Mouse (Mus musculus) limb, embryonic 11.5 days (tissue): Measurements from ENCODE around the gene Odr4. TPM values are rescaled to one million over a fixed set of nuclear protein-coding genes. Genes with fewer than 3 reads are reported as not detected.

Source experiments
- ATAC-seq: fragments of 200-750 bp; cut with Nextera tagmentation; 2 replicates; pipeline ENCODE4 v1.8.0; 2017; ENCODE audit warnings: low read depth; ENCODE audit not compliant: insufficient number of reproducible peaks, low FRiP score, low TSS enrichment
- DNase-seq: peaks from one replicate; pipeline ENCODE4 v3.0.0-alpha.2; 2015; ENCODE audit warnings: low spot score
- H3K27ac ChIP-seq: fragments of 300-500 bp; sonication (generic); replicated peaks from 2 replicates; pipeline ENCODE4 v1.5.1; 2014; ENCODE audit warnings: low read depth, mild to moderate bottlenecking, low read length
- H3K27me3 ChIP-seq: fragments of 300-500 bp; sonication (generic); 2 replicates; pipeline ENCODE4 v1.6.1; 2014; ENCODE audit warnings: mild to moderate bottlenecking, low read length, mixed read lengths; ENCODE audit not compliant: control insufficient read depth, insufficient read depth
- H3K36me3 ChIP-seq: fragments of 300-500 bp; sonication (generic); 2 replicates; pipeline ENCODE4 v1.6.1; 2014; ENCODE audit warnings: mild to moderate bottlenecking, low read length, moderate library complexity, mixed read lengths; ENCODE audit not compliant: control insufficient read depth, insufficient read depth
- H3K4me1 ChIP-seq: fragments of 300-500 bp; sonication (generic); 2 replicates; pipeline ENCODE4 v1.6.1; 2014; ENCODE audit warnings: low read length, mixed read lengths; ENCODE audit not compliant: control insufficient read depth, insufficient read depth
- H3K4me2 ChIP-seq: fragments of 300-500 bp; sonication (generic); 2 replicates; pipeline ENCODE4 v1.6.1; 2014; ENCODE audit warnings: low read depth, mild to moderate bottlenecking, moderate library complexity; ENCODE audit not compliant: severe bottlenecking
- H3K4me3 ChIP-seq: fragments of 300-500 bp; sonication (generic); 2 replicates; pipeline ENCODE4 v1.5.1; 2014; ENCODE audit warnings: low read depth, low read length
- H3K9ac ChIP-seq: fragments of 300-500 bp; sonication (generic); 2 replicates; pipeline ENCODE4 v1.6.1; 2014; ENCODE audit warnings: mild to moderate bottlenecking, low read length
- H3K9me3 ChIP-seq: fragments of 300-500 bp; sonication (generic); 2 replicates; pipeline ENCODE4 v1.6.1; 2016; ENCODE audit warnings: low read length; ENCODE audit not compliant: control insufficient read depth
- WGBS: fragments of 180-500 bp; shearing (Covaris S2); extraction: QIAGEN DNeasy Blood & Tissue Kit; methylation state at CpG from one replicate; pipeline ENCODE4 v1.1.7; 2014; 5-methylcytosine and 5-hydroxymethylcytosine counted together
- polyA plus RNA-seq: library from polyadenylated mRNA; unstranded; fragments of >200 nt; fragmentation: Nextera tagmentation; extraction: Ambion mirVana; gene quantifications from 2 replicates; pipeline ENCODE4 v1.2.1, GENCODE M21; 2014

Gene Odr4
- polyA plus RNA-seq, 1 experiment from 2014 or later, result 24.4 TPM

GRCm38 (mm10) chr1:150407285-150407684, 14.4 kb upstream of the Odr4 start:
- Histone ChIP-seq H3K36me3 (peaks cover 6% of the 10 kb centered on the region; the same call in 1 of the 2 replicates), H3K9ac (no peak overlapping the region), H3K4me2 (no peak overlapping the region), H3K4me3 (no peak overlapping the region), H3K27ac (no peak overlapping the region), H3K27me3 (no peaks in the 10 kb centered on the region), H3K9me3 (no peaks in the 10 kb centered on the region), H3K4me1 (no peaks in the 10 kb centered on the region)
- ATAC-seq (no peak), DNase-seq (no peak)
- WGBS, result 91% methylated on average over 9 of the region's 9 CpGs

GRCm38 (mm10) chr1:150404555-150404954, 11.7 kb upstream of the Odr4 start:
- Histone ChIP-seq H3K9ac (no peak overlapping the region), H3K36me3 (peaks cover 5% of the 10 kb centered on the region; the same call in 1 of the 2 replicates), H3K27ac (no peak overlapping the region), H3K27me3 (no peaks in the 10 kb centered on the region), H3K4me1 (no peaks in the 10 kb centered on the region), H3K4me2 (no peak overlapping the region), H3K9me3 (no peaks in the 10 kb centered on the region), H3K4me3 (no peak overlapping the region)
- 98% methylated on average over 3 of the region's 3 CpGs for WGBS
- ATAC-seq, result no peak
- DNase-seq, result no peak

GRCm38 (mm10) chr1:150403914-150404313, 11.0 kb upstream of the Odr4 start:
- Histone ChIP-seq H3K9ac (no peak overlapping the region), H3K4me3 (no peak overlapping the region), H3K9me3 (no peaks in the 10 kb centered on the region), H3K27me3 (no peaks in the 10 kb centered on the region), H3K4me2 (no peak overlapping the region), H3K4me1 (no peaks in the 10 kb centered on the region), H3K36me3 (peaks cover 4% of the 10 kb centered on the region; the same call in 1 of the 2 replicates), H3K27ac (no peak overlapping the region)
- DNase-seq (no peak), ATAC-seq (no peak)
- 92% methylated on average over 3 of the region's 3 CpGs for WGBS

- no peak overlapping the region for H3K4me3 ChIP-seq
- DNase-seq (no peak), ATAC-seq (no peak)
- WGBS, result 92% methylated on average over 3 of the region's 3 CpGs
- no peaks in the 10 kb centered on the region for H3K4me1 ChIP-seq
- no peaks in the 10 kb centered on the region for H3K27me3 ChIP-seq
- no peak overlapping the region for H3K27ac ChIP-seq
- H3K4me2 ChIP-seq, result no peak overlapping the region
- H3K9me3 ChIP-seq, result no peaks in the 10 kb centered on the region
- H3K9ac ChIP-seq, result no peak overlapping the region
- H3K36me3 ChIP-seq, result peaks cover 8% of the 10 kb centered on the region; the same call in 1 of the 2 replicates
Measured at GRCm38 (mm10) chr1:150396001-150396400, 3.1 kb upstream of the Odr4 start.

GRCm38 (mm10) chr1:150393488-150393852, 590 bp upstream of the Odr4 start:
- 1% methylated on average over 27 of the region's 27 CpGs for WGBS

GRCm38 (mm10) chr1:150391931-150392637, 796 bp downstream of the Odr4 start:
- ATAC-seq (peak; percentile 5), DNase-seq (no peak)
- Histone ChIP-seq H3K27me3 (no peaks in the 10 kb centered on the region), H3K27ac (no peak overlapping the region), H3K4me3 (peak overlapping the region; percentile 83), H3K36me3 (peaks cover 8% of the 10 kb centered on the region; the same call in 1 of the 2 replicates), H3K4me2 (peak overlapping the region; percentile 36), H3K4me1 (no peaks in the 10 kb centered on the region), H3K9me3 (no peaks in the 10 kb centered on the region), H3K9ac (peak overlapping the region; percentile 44)
- WGBS, result 27% methylated on average over 11 of the region's 11 CpGs

More at GRCm38 (mm10) chr1:150393488-150393852, 590 bp upstream of the Odr4 start:
- no peaks in the 10 kb centered on the region for H3K27me3 ChIP-seq
- no peak for DNase-seq
- peak overlapping the region; percentile 83 for H3K4me3 ChIP-seq
- H3K36me3 ChIP-seq, result peaks cover 10% of the 10 kb centered on the region; the same call in 1 of the 2 replicates
- H3K27ac ChIP-seq, result peak overlapping the region; percentile 84
- ATAC-seq, result peak; percentile 59
- H3K9me3 ChIP-seq, result no peaks in the 10 kb centered on the region
- peak overlapping the region; percentile 59 for H3K4me2 ChIP-seq
- peak overlapping the region; percentile 81 for H3K9ac ChIP-seq
- H3K4me1 ChIP-seq, result no peaks in the 10 kb centered on the region

- Histone ChIP-seq H3K9me3 (no peaks in the 10 kb centered on the region), H3K27ac (no peak overlapping the region), H3K27me3 (no peaks in the 10 kb centered on the region), H3K9ac (no peak overlapping the region), H3K4me2 (no peak overlapping the region), H3K4me3 (no peak overlapping the region), H3K36me3 (0 out of 2 replicates have a peak, but pooled peaks cover 4% of the 10 kb centered on the region), H3K4me1 (no peaks in the 10 kb centered on the region)
- ATAC-seq (no peak), DNase-seq (no peak)
- 88% methylated on average over 6 of the region's 6 CpGs for WGBS
Measured at GRCm38 (mm10) chr1:150389390-150390129, 3.3 kb downstream of the Odr4 start.

- no peak overlapping the region for H3K4me3 ChIP-seq
- no peak overlapping the region for H3K4me2 ChIP-seq
- 91% methylated on average over 9 of the region's 9 CpGs for WGBS
- no peak overlapping the region for H3K27ac ChIP-seq
- no peaks in the 10 kb centered on the region for H3K4me1 ChIP-seq
- no peaks in the 10 kb centered on the region for H3K9me3 ChIP-seq
- ATAC-seq, result no peak
- DNase-seq, result no peak
- no peaks in the 10 kb centered on the region for H3K27me3 ChIP-seq
- H3K36me3 ChIP-seq, result 0 out of 2 replicates have a peak, but pooled peaks cover 4% of the 10 kb centered on the region
- no peak overlapping the region for H3K9ac ChIP-seq
Measured at GRCm38 (mm10) chr1:150387572-150387971, 5.3 kb downstream of the Odr4 start.
